Mouse (Mus musculus) spleen, adult 2 months (tissue): ENCODE results near the gene Med12l.

Source experiments
- CTCF ChIP-seq: fragments of 200-500 bp; IDR thresholded peaks from 2 replicates; pipeline ENCODE4 v1.5.1; 2011; ENCODE audit warnings: mild to moderate bottlenecking, inconsistent platforms; ENCODE audit not compliant: insufficient read depth, insufficient read length, insufficient replicate concordance; ENCODE audit errors: extremely low read depth
- POLR2A ChIP-seq: fragments of 200-500 bp; IDR thresholded peaks from 2 replicates; pipeline ENCODE4 v1.6.1; 2011; ENCODE audit warnings: low read depth, low read length, inconsistent platforms

- TF ChIP-seq CTCF, result no peak
- no peak for TF ChIP-seq POLR2A
Observed at GRCm38 (mm10) chr3:59316077-59316476, 310.5 kb downstream of the Med12l start.
